Comparison of ENCODE assay signal across 9 mouse cellular contexts in the genomic region with DNA sequence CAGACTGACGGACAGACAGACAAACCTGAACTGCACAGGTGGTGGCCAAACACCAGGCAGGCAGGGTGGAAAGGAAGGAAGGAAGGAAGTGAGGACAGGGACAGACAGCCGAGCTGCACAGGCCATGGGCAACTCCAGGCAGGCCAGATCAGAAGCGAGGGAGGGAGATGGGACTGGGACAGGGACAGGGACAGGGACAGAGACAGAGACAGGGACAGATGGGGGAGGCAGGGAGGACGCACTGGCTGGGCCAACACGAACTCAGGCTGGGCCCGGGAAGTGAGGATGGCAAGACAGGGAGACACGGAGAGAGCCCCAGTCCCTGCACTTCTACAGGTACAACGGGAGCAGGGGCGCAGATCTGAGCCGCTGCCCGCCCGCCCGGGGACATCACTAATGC.
DNase-seq lines count a peak whose midpoint lies in the region; ATAC-seq and TF ChIP-seq lines count a peak whose summit lies in the region.
"Had no signal": no experiment of that assay in that cellular context is flagged by ENCODE, and none has a peak within 500 bp of the region (broad histone marks: within the 10 kb centered on the region; RNA-seq: fewer than 3 reads in every experiment).

No protein-coding gene starts in this region.

- no peak for DNase-seq in heart, adult 8-10 months (ENCODE audit: low spot score)
- peak; percentile 3 for DNase-seq in adrenal gland, adult 2 months
- peak; percentile 12 to 21 for DNase-seq in lung, postnatal 4 days
- DNase-seq in stomach, postnatal 0 days (ENCODE audit: low spot score) = peak; percentile 12

- no peak for TF ChIP-seq EP300 in stomach, postnatal 0 days (optimal IDR thresholded peaks at IDR 0.05)

- no peaks in the 10 kb centered on the region for H3K27me3 ChIP-seq in heart, embryonic 11.5 days (ENCODE audit: control insufficient read depth, insufficient read depth, low read length)
- H3K27me3 ChIP-seq in forebrain, embryonic 13.5 days = no peaks in the 10 kb centered on the region
- no peaks in the 10 kb centered on the region for H3K27me3 ChIP-seq in intestine, embryonic 15.5 days (replicated peaks)
- no peaks in the 10 kb centered on the region for H3K27me3 ChIP-seq in stomach, postnatal 0 days (ENCODE audit: control insufficient read depth, insufficient read depth, low read length)
- H3K27me3 ChIP-seq: Patski had no signal

- H3K4me2 ChIP-seq in heart, embryonic 11.5 days = peak overlapping the region; percentile 36
- peak overlapping the region; percentile 42; the same call in 1 of the 2 replicates for H3K4me2 ChIP-seq in forebrain, embryonic 13.5 days
- H3K4me2 ChIP-seq in intestine, embryonic 15.5 days (replicated peaks) = peak overlapping the region; percentile 34
- H3K4me2 ChIP-seq in stomach, postnatal 0 days (replicated peaks; ENCODE audit: low read depth) = peak overlapping the region; percentile 47

- no peak for TF ChIP-seq CTCF in stomach, postnatal 0 days (IDR thresholded peaks at IDR 0.05; ENCODE audit: low read depth)

- WGBS in heart, embryonic 11.5 days (ENCODE audit: insufficient replicate concordance) = 89% methylated on average over 13 of the region's 13 CpGs
- 77% methylated on average over 13 of the region's 13 CpGs for WGBS in forebrain, embryonic 13.5 days
- 73% methylated on average over 13 of the region's 13 CpGs for WGBS in intestine, embryonic 15.5 days
- 68% methylated on average over 11 of the region's 13 CpGs for WGBS in stomach, postnatal 0 days

- ATAC-seq in heart, embryonic 11.5 days (replicated peaks; ENCODE audit: insufficient number of reproducible peaks, low FRiP score, low TSS enrichment) = no peak
- no peak for ATAC-seq in forebrain, embryonic 13.5 days
- ATAC-seq in intestine, embryonic 15.5 days = no peak
- no peak for ATAC-seq in stomach, postnatal 0 days (ENCODE audit: low FRiP score, low TSS enrichment)
- no peak for ATAC-seq in erythroid progenitor cell, adult 5-6 weeks (replicated peaks; ENCODE audit: low FRiP score, poor library complexity, severe bottlenecking)

- H3K9me3 ChIP-seq in heart, embryonic 11.5 days (replicated peaks; ENCODE audit: control insufficient read depth, low read length) = no peaks in the 10 kb centered on the region; the same call in 1 of the 2 replicates
- no peaks in the 10 kb centered on the region for H3K9me3 ChIP-seq in forebrain, embryonic 13.5 days (replicated peaks)
- 0 out of 2 replicates have a peak, but pooled peaks cover 3% of the 10 kb centered on the region for H3K9me3 ChIP-seq in intestine, embryonic 15.5 days
- H3K9me3 ChIP-seq in stomach, postnatal 0 days (ENCODE audit: control insufficient read depth, low read length) = no peaks in the 10 kb centered on the region

- no peak overlapping the region for H3K9ac ChIP-seq in heart, embryonic 11.5 days (ENCODE audit: low read depth, low read length)
- H3K9ac ChIP-seq in forebrain, embryonic 13.5 days = peak overlapping the region; percentile 31; the same call in 1 of the 2 replicates
- H3K9ac ChIP-seq in intestine, embryonic 15.5 days = no peak overlapping the region
- H3K9ac ChIP-seq in stomach, postnatal 0 days (ENCODE audit: low read length) = peak overlapping the region; percentile 49

- H3K4me1 ChIP-seq in heart, embryonic 11.5 days (ENCODE audit: control insufficient read depth, insufficient read depth, low read length) = no peaks in the 10 kb centered on the region
- H3K4me1 ChIP-seq in forebrain, embryonic 13.5 days = no peaks in the 10 kb centered on the region
- no peaks in the 10 kb centered on the region for H3K4me1 ChIP-seq in intestine, embryonic 15.5 days (replicated peaks)
- H3K4me1 ChIP-seq in stomach, postnatal 0 days (replicated peaks; ENCODE audit: control insufficient read depth, insufficient read depth) = no peaks in the 10 kb centered on the region

- no peak overlapping the region for H3K27ac ChIP-seq in heart, embryonic 11.5 days (ENCODE audit: low read depth, low read length)
- no peak overlapping the region for H3K27ac ChIP-seq in forebrain, embryonic 13.5 days
- H3K27ac ChIP-seq in intestine, embryonic 15.5 days = no peak overlapping the region
- no peak overlapping the region for H3K27ac ChIP-seq in stomach, postnatal 0 days (replicated peaks)

- H3K36me3 ChIP-seq in heart, embryonic 11.5 days (ENCODE audit: control insufficient read depth, insufficient read depth, low read length) = no peaks in the 10 kb centered on the region
- no peaks in the 10 kb centered on the region for H3K36me3 ChIP-seq in forebrain, embryonic 13.5 days (ENCODE audit: poor library complexity, severe bottlenecking)
- no peaks in the 10 kb centered on the region for H3K36me3 ChIP-seq in intestine, embryonic 15.5 days
- H3K36me3 ChIP-seq in stomach, postnatal 0 days (ENCODE audit: control insufficient read depth, insufficient read depth, low read length) = no peaks in the 10 kb centered on the region

- H3K4me3 ChIP-seq in heart, embryonic 11.5 days (ENCODE audit: low read depth, low read length) = 0 out of 2 replicates have a peak overlapping the region, but pooled peaks have one; percentile 29
- peak overlapping the region; percentile 18 for H3K4me3 ChIP-seq in forebrain, embryonic 13.5 days
- 0 out of 2 replicates have a peak overlapping the region, but pooled peaks have one; percentile 15 for H3K4me3 ChIP-seq in intestine, embryonic 15.5 days (replicated peaks)
- peak overlapping the region; percentile 28 for H3K4me3 ChIP-seq in stomach, postnatal 0 days (ENCODE audit: low read depth, low read length)

Comparison
In these comparisons a context has a peak if more than half of its experiments do, and no peak if none do; other contexts are left out.
1. H3K9ac ChIP-seq: peak in forebrain, embryonic 13.5 days (single experiment) and stomach, postnatal 0 days (single experiment); none in heart, embryonic 11.5 days (single experiment) and intestine, embryonic 15.5 days (single experiment).
2. Peak in every context shown above with its lines, with median percentiles within 50 percentile points of each other: H3K4me2 ChIP-seq and H3K4me3 ChIP-seq.